Mouse (Mus musculus) left cerebral cortex, adult 18-20 months (tissue): ENCODE data around the gene Slc3a2. TPM values are rescaled to one million over a fixed set of nuclear protein-coding genes. Genes with fewer than 3 reads are reported as not detected.

Experiments
- DNase-seq, 2 experiments: peaks; one replicate each; pipeline ENCODE4 v3.0.0; 2021 to 2022; ENCODE audit warnings: low spot score in 2 of 2, mixed read lengths in 1 of 2
- total RNA-seq, 2 experiments: library from RNA; stranded (reverse); gene quantifications; 2 replicates each; pipeline ENCODE4 v1.2.3; 2021

Gene Slc3a2
- total RNA-seq, 2 experiments from 2014 or later: 148 to 152 TPM

GRCm38 (mm10) chr19:8711949-8712869, 11.0 kb downstream of the Slc3a2 start:
- DNase-seq: no peak

DNA sequence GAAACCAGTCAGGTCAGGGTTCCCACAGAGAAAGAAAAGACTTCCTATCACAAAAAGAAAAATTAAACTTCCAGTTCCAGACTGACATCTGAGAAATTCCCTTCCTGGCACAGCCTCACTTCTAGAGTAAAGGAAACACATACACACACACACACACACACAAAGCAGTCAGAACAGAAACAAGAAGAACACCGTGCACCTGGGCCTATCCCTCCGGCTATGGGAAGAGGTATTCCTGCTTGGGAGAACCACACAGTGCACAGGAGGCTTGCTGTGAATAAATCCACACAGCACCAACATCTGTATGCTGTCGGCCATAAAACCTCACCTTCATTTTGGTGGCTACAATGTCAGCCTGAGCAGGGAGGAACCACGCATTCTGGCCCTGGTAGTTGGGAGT, 11.7 kb downstream of the Slc3a2 start:
- no peak for DNase-seq

DNA sequence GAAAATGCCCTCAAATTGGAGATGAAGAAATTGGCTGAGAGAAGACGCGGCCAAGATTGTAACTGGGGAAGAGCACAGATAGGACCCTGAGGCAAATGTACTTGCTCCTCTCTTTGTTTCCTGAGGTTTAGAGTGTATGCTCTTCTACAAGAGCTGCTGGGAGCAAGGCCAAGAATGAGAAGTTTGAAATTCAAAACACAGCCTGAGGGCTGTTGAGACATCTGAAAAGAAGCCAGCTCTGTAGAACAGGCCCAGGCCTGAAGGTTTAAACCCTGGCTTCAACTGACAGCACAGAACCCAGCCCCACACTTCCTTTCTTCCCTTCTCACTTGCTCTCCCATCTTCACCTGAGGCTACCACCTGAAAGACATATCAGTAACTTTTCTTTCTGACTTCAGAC, 13.1 kb downstream of the Slc3a2 start:
- no peak for DNase-seq

GRCm38 (mm10) chr19:8708954-8709353, 14.2 kb downstream of the Slc3a2 start:
- no peak for DNase-seq

DNA sequence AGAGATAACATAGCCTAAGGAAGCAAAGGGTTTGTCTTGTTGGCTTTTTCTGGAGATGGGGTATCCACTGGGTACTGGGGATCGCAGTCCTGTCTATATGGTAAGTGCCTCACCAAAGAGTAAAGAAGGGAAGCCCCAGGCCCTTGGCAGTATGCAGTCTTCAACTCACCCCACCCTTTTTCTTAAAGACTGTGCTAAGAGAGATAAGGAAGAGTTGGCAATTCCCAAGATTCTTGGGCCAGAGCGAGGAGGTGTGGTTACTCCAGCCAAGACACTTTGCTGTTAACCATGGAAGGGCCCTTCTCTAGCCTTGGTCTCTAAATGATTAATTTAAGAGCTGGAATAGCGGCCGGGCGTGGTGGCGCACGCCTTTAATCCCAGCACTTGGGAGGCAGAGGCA, 16.2 kb downstream of the Slc3a2 start:
- DNase-seq: no peak

- no peak for DNase-seq
These were observed 17.0 kb downstream of the Slc3a2 start for GRCm38 (mm10) chr19:8706132-8706667.

- DNase-seq: no peak
These were observed 18.0 kb downstream of the Slc3a2 start for GRCm38 (mm10) chr19:8705026-8705708.

DNA sequence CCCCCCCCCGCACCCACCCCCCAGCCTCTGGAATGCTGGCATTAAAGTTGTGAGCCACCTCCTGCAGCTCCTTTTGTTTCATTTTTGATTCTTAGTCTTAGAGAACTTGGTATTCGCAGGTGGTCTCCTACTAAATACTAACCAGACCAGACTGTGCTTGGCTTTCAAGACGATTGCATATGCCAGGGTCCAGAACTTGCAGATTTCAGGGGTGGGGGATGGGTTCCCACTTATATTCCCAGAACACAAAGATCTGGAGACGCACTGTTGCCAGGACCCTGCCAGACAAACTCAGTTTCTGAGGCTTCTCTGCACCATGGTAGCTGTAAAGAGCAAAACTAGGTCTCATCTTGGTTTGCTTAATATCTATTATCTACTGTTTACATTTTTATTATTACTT, 19.6 kb downstream of the Slc3a2 start:
- no peak for DNase-seq

DNA sequence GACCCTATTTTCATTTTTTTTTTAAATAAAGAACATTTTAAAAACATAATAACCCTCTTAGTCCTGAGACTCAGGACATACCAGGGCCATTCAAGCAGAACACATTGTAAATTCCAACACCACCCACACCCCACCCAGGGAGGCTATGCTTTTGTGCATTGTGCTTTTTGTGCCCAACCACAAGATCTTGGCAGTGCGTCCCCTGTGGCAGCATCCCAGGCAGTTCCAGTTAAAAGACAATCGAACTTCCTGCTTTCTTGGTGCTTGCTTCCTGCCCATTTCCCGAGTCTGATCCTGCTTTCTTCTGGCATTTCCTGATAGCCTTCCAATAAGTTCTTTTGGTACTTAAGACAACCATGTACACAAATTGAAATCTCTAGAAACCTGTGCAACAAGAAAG, 20.7 kb downstream of the Slc3a2 start:
- DNase-seq: no peak

DNA sequence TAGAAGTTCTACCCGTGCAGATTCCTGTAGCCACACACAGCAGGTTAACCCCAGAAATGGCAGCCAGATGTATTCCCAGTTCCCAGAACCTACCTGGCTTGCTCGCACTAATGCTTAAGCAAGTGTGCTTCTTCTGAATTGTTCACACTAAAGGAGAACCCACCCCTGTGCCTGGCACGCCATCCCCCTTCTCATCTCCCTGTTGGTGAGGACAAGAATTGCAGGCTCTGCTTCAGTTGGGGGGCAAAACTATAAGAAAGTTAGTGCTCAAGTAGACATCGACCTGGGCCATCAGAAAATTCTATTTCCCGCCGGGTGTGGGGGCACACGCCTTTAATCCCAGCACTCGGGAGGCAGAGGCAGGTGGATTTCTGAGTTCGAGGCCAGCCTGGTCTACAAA, 23.5 kb downstream of the Slc3a2 start:
- DNase-seq: no peak

- DNase-seq: no peak
These were observed 27.8 kb downstream of the Slc3a2 start for GRCm38 (mm10) chr19:8695330-8695729.

- DNase-seq: no peak
These were observed 30.4 kb downstream of the Slc3a2 start for GRCm38 (mm10) chr19:8692740-8693139.

GRCm38 (mm10) chr19:8691871-8692539, 31.2 kb downstream of the Slc3a2 start:
- no peak for DNase-seq

DNA sequence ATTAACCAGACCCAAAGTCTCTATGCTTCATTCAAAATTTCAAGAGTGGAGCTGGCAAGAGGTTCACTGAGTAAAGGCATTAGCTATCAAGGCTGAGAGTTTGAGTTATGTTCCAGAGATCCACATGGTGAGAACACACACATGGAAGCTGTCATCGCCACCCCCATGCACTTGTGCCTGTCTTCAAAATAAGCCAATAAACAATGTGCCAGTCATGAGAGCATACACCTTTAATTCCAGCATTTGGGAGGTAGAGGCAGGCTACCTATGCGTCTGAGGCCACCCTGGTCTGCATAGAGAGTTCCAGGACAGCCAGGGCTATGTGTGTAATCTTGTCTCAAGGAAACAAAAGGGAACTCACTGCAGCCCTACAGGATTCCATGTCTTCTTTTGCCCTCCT, 39.5 kb downstream of the Slc3a2 start:
- DNase-seq: no peak

GRCm38 (mm10) chr19:8682996-8683395, 40.2 kb downstream of the Slc3a2 start:
- DNase-seq: peak; percentile 84 to 85

GRCm38 (mm10) chr19:8681633-8682362, 41.4 kb downstream of the Slc3a2 start:
- no peak for DNase-seq

- DNase-seq: no peak
These were observed 44.0 kb downstream of the Slc3a2 start for GRCm38 (mm10) chr19:8679031-8679779.

- DNase-seq: no peak
These were observed 49.7 kb downstream of the Slc3a2 start for GRCm38 (mm10) chr19:8673336-8674063.

- no peak for DNase-seq
These were observed 50.3 kb downstream of the Slc3a2 start for GRCm38 (mm10) chr19:8672859-8673258.
